Mouse (Mus musculus) hindbrain, embryonic 13.5 days (tissue): ENCODE results near the gene Fam20b. TPM values are rescaled to one million over a fixed set of nuclear protein-coding genes. Genes with fewer than 3 reads are reported as not detected.
"Not testable (repeated sequence)": the region's sequence is repeated elsewhere in the genome, so short reads cannot be mapped to it uniquely, and the experiment has no call there.

ENCODE experiments used
- ATAC-seq: fragments of 200-750 bp; cut with Nextera tagmentation; 2 replicates; pipeline ENCODE4 v1.8.0; 2017; ENCODE audit warnings: moderate TSS enrichment; ENCODE audit not compliant: low FRiP score
- H3K27ac ChIP-seq: fragments of 300-500 bp; sonication (generic); 2 replicates; pipeline ENCODE4 v1.5.1; 2015; ENCODE audit warnings: inconsistent platforms, mild to moderate bottlenecking, moderate library complexity
- H3K27me3 ChIP-seq: fragments of 300-500 bp; sonication (generic); 2 replicates; pipeline ENCODE4 v1.6.1; 2015; ENCODE audit warnings: mild to moderate bottlenecking, inconsistent platforms
- H3K36me3 ChIP-seq: fragments of 300-500 bp; sonication (generic); 2 replicates; pipeline ENCODE4 v1.6.1; 2015; ENCODE audit warnings: mild to moderate bottlenecking, inconsistent platforms
- H3K4me1 ChIP-seq: fragments of 300-500 bp; sonication (generic); replicated peaks from 2 replicates; pipeline ENCODE4 v1.6.1; 2015; ENCODE audit warnings: inconsistent platforms
- H3K4me2 ChIP-seq: fragments of 300-500 bp; sonication (generic); 2 replicates; pipeline ENCODE4 v1.6.1; 2015; ENCODE audit warnings: inconsistent platforms, mild to moderate bottlenecking, moderate library complexity
- H3K4me3 ChIP-seq: fragments of 300-500 bp; sonication (generic); 2 replicates; pipeline ENCODE4 v1.5.1; 2015; ENCODE audit warnings: mild to moderate bottlenecking, inconsistent platforms
- H3K9ac ChIP-seq: fragments of 300-500 bp; sonication (generic); 2 replicates; pipeline ENCODE4 v1.6.1; 2015; ENCODE audit warnings: mild to moderate bottlenecking, inconsistent platforms
- H3K9me3 ChIP-seq: fragments of 300-500 bp; sonication (generic); 2 replicates; pipeline ENCODE4 v1.6.1; 2016; ENCODE audit warnings: inconsistent platforms
- WGBS: fragments of 180-500 bp; shearing (Covaris S2); methylation state at CpG from one replicate; pipeline ENCODE4 v1.1.7; 2015; 5-methylcytosine and 5-hydroxymethylcytosine counted together
- polyA plus RNA-seq: library from polyadenylated mRNA; unstranded; fragments of >200 nt; fragmentation: Nextera tagmentation; extraction: Ambion mirVana; gene quantifications from 2 replicates; pipeline ENCODE4 v1.2.1, GENCODE M21; 2015

The Fam20b gene
- polyA plus RNA-seq, 1 experiment from 2014 or later = 27.9 TPM

DNA sequence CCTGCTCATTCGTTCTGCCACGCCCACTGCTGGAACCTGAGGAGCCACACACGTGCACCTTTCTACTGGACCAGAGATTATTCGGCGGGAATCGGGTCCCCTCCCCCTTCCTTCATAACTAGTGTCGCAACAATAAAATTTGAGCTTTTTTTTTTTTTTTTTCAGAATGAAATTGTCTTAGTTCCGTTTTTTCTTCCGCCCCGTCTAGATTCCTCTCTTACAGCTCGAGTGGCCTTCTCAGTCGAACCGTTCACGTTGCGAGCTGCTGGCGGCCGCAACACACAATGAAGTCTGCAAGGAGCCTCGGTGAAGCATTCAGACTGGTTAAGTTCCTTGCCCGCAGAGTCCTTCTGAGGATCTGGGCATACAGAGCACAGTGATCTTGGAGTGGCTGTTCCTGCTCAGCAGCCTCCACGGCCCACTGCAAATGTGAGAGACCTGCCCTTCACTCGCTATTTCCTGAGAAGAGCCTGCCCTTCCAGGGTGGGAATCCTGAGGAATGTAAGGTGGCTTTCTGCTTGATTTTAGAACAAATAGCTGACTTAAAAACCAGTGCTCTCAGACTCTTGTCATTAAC, 58.1 kb downstream of the Fam20b start:
- ATAC-seq, H3K9me3 ChIP-seq, H3K4me1 ChIP-seq, H3K36me3 ChIP-seq, H3K9ac ChIP-seq, H3K4me3 ChIP-seq, H3K27ac ChIP-seq, H3K4me2 ChIP-seq, H3K27me3 ChIP-seq: not testable (repeated sequence)
- WGBS = 79% methylated on average over 21 of the region's 21 CpGs

DNA sequence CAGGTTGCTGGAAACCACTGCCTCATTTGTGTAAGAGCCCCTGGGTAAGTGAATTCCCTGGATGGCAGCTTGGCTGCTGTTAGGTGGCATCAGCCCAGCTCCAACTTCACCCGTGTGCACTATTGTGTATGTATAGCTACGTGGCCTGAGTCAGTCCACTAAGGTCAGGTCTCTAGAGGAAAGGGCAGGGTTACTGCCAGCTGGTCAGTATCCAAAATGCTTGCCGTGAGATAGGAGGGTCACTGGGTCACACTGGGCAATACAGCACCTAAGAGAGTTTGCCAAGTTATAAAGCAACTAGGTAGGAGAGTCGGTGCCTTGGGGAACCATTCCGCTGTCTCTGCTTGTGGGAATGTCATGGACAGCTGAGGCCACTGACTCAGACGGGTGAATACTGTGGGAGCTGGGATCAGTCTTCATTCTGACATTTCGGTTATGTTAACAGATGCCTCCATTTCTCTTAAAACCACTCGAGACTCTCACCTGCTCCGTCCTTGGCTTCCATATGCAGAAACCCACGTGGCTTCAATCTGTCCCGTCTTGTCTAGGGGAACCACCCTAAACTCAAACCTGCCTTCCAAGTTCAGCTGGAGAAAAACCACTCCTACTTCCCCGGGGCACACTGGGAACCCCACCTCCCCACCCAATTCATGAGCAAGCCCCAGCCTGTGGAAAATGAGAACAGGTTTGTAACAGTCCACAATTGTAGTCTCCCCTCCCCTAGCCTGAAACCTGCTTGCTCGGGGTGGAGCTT, 58.8 kb downstream of the Fam20b start:
- no peaks in the 10 kb centered on the region for H3K27me3 ChIP-seq
- H3K9me3 ChIP-seq = no peaks in the 10 kb centered on the region
- peaks cover 8% of the 10 kb centered on the region; the same call in 1 of the 2 replicates for H3K36me3 ChIP-seq
- H3K4me3 ChIP-seq = no peak overlapping the region
- H3K9ac ChIP-seq = no peak overlapping the region
- H3K4me1 ChIP-seq = no peaks in the 10 kb centered on the region
- H3K4me2 ChIP-seq = no peak overlapping the region
- no peak overlapping the region for H3K27ac ChIP-seq
- ATAC-seq = no peak
- WGBS = 88% methylated on average over 13 of the region's 13 CpGs

DNA sequence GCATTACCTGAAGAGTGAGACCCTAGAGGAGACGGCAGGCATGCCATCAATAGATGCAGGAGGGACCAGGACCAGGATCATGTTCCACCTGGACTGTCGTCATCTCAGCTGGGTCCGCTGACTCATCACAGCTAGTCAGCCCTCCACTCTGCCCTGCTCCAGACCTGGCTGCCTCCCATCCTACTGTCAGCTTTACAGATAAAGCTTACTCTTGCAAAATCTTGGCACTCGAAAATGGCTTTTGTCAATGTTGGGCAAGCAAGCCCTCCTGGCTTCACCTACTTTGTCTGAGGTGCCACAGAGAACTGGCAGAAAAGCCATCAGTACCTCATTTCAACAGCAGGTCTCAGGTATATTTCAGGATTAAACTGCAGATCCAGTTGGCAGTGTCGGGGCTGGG, 60.2 kb downstream of the Fam20b start:
- 88% methylated on average over 5 of the region's 5 CpGs for WGBS

DNA sequence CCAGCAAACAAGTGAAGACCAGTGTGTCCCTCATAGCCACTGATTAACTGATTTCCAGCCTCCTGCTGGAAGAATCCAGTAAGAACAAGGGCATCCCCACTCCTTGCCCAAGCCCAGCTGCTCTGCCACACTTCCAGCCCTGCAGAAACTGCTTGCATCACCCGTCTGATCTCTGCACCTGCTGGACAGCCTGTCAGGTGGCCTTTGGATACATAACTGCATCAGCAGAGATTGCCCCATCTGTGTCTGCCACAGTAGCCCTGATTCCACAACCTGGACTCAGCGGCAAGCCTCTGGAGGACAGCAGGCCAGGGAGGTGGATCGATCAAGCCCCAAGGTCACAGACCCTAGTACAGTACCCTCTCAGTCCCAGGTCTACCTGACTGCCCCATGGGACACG, 61.4 kb downstream of the Fam20b start:
- Histone ChIP-seq H3K36me3 (peaks cover 8% of the 10 kb centered on the region; the same call in 1 of the 2 replicates), H3K9ac (no peak overlapping the region), H3K27ac (no peak overlapping the region), H3K4me3 (no peak overlapping the region), H3K4me2 (no peak overlapping the region), H3K9me3 (no peaks in the 10 kb centered on the region), H3K4me1 (no peaks in the 10 kb centered on the region), H3K27me3 (no peaks in the 10 kb centered on the region)
- ATAC-seq = no peak
- 88% methylated on average over 4 of the region's 4 CpGs for WGBS

More for the DNA sequence above, 60.2 kb downstream of the Fam20b start:
- Histone ChIP-seq H3K9me3 (no peaks in the 10 kb centered on the region), H3K4me1 (no peaks in the 10 kb centered on the region), H3K27ac (no peak overlapping the region), H3K4me3 (no peak overlapping the region), H3K36me3 (peaks cover 8% of the 10 kb centered on the region; the same call in 1 of the 2 replicates), H3K27me3 (no peaks in the 10 kb centered on the region), H3K9ac (no peak overlapping the region), H3K4me2 (no peak overlapping the region)
- no peak for ATAC-seq

DNA sequence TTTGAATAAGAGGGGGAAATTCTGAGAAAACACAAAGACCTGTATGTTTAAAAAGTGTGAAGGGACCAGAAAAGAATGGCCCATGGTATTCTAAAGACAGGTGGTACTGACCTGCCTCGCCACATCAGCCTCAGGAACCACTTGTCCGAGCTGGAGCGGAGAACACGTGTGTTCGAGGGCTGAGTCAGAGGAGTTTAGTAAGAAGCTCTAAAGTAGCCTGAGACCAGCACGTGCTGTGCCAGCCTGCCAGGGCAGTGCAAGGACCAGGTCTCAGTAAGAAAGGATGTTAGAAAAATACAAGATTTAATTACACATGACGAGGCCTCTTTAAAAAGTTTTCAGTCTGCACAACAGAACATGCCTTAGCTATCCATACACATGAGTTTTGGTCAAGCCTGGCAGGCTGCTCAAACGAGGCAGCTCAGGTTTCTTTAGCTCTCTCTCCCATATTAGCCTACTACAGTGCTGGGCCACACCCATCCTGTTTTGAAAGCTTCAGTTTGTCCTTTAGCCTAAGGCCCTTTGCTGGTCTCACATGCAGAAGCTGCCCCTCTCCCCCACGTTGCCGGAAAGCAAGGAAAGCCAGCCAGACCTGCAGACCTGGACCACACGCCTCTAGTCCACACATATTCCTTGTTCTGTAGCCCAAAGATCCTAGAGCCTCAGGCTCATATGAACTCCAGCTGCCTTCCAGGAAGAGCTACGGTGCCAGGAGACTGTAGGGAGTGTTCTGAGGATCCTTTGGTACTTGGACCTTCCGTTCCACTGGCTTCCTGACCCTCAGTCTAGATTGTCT, 64.0 kb downstream of the Fam20b start:
- WGBS = 81% methylated on average over 13 of the region's 13 CpGs
- ATAC-seq = no peak
- no peaks in the 10 kb centered on the region for H3K4me1 ChIP-seq

DNA sequence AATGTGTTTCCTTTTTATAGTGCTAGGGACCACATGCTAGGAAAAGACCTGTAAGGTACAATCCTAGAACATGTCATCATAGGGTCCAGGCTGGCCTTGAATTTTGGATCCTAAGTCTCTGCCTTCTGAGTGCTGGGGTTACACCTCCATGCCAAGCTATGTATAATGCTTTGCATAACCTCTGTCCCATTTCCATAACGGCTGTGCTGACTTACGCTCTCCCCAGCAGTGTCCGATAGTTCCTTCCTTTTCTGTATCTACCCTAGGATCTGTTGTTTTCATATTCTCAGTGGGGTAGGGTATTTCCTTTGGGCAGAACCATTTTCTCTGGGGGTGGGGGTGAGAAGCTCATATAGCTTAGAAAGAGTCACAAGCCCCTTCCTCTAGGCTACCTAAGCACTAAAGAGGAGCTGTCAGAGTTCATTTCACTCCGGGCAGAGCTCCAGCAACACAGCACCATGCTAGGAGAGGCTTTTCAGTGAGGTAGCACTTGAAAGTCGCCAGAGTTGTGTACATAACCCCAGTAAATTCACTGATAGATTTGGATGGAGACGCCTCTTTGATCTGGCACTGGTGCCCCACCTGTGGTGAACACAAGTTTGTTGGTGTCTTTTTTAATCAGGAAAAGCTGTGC, 66.6 kb downstream of the Fam20b start:
- Histone ChIP-seq H3K9ac (no peak overlapping the region), H3K36me3 (peaks cover 12% of the 10 kb centered on the region), H3K4me3 (no peak overlapping the region), H3K27me3 (no peaks in the 10 kb centered on the region), H3K4me2 (no peak overlapping the region), H3K27ac (no peak overlapping the region), H3K4me1 (no peaks in the 10 kb centered on the region), H3K9me3 (no peaks in the 10 kb centered on the region)
- 70% methylated on average over 6 of the region's 6 CpGs for WGBS
- no peak for ATAC-seq

More for the DNA sequence above, 64.0 kb downstream of the Fam20b start:
- peaks cover 3% of the 10 kb centered on the region for H3K36me3 ChIP-seq
- no peak overlapping the region for H3K9ac ChIP-seq
- H3K4me2 ChIP-seq = no peak overlapping the region
- no peaks in the 10 kb centered on the region for H3K27me3 ChIP-seq
- no peak overlapping the region for H3K4me3 ChIP-seq
- H3K9me3 ChIP-seq = no peaks in the 10 kb centered on the region
- H3K27ac ChIP-seq = no peak overlapping the region

DNA sequence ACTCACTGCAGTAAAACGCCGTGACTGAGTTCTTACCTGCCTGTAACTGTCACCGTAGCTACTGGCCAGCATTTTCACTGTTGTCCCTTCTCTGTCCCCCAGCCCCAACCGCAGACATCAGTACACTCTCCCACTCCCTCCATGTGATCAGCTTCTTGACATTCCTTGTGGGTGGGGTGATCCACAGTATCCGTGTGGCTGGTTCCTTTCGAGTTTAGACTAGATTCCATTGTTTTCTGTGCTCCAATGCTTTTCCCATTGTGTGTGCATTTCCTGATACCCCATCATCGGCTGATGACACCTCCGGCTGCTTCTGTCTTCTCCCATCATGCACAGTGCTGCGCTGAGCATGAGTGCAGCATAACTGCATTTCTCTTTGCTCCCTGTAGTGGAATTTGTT, 68.3 kb downstream of the Fam20b start:
- H3K27ac ChIP-seq = no peak overlapping the region; the same call in 1 of the 2 replicates
- H3K4me2 ChIP-seq = no peak overlapping the region
- WGBS = 80% methylated on average over 9 of the region's 9 CpGs
- no peak overlapping the region for H3K9ac ChIP-seq
- no peaks in the 10 kb centered on the region for H3K27me3 ChIP-seq
- no peak overlapping the region for H3K4me3 ChIP-seq
- H3K9me3 ChIP-seq = no peaks in the 10 kb centered on the region
- peaks cover 6% of the 10 kb centered on the region for H3K4me1 ChIP-seq
- ATAC-seq = no peak
- H3K36me3 ChIP-seq = peaks cover 12% of the 10 kb centered on the region

DNA sequence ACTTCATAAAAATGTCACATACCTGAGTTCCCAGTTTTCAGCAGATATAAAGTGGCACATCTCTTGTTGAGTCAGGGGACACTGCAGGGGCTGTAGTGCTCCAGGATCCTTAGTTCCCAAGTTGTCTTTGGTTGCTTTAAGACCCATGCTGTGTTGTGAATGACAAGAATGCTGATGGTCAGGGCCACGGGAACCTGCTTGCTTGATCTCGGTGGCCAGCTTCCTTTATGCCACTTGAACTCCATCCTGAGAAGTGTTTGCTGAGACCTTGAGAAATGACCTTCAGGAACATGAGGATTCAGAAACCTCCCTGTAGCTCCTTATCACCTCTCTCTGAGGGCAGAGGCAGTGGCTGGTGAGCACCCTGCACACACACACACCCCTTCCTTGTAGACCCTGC, 70.2 kb downstream of the Fam20b start:
- Histone ChIP-seq H3K4me2 (no peak overlapping the region), H3K36me3 (peaks cover 12% of the 10 kb centered on the region), H3K27ac (no peak overlapping the region), H3K4me1 (peaks cover 25% of the 10 kb centered on the region), H3K4me3 (no peak overlapping the region), H3K9ac (no peak overlapping the region), H3K27me3 (no peaks in the 10 kb centered on the region), H3K9me3 (no peaks in the 10 kb centered on the region)
- no peak for ATAC-seq
- 35% methylated on average over 2 of the region's 2 CpGs for WGBS

DNA sequence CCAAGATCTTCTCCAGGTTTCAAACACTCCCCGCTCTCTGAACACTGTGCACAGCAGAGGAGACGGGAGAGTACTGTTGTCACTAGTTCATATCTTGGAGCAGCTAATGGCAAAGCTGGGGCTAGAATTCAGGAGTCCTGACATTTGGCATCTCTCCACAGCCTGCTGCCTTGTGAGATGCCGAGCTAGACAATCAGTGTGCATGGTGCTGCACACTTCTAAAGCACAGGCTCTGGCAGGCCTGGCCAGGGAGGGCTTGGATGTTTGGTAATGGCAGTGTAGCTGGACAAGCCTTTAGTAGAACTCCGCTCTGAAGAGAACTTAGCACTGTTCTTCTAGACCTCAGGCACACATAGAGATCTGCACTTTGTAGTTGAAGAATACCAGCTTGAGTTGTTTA, 72.9 kb downstream of the Fam20b start:
- Histone ChIP-seq H3K9ac (no peak overlapping the region), H3K9me3 (no peaks in the 10 kb centered on the region), H3K27me3 (no peaks in the 10 kb centered on the region), H3K27ac (no peak overlapping the region), H3K4me3 (no peak overlapping the region), H3K36me3 (peaks cover 34% of the 10 kb centered on the region), H3K4me2 (no peak overlapping the region), H3K4me1 (peaks cover 30% of the 10 kb centered on the region)
- ATAC-seq = no peak
- WGBS = 85% methylated on average over 4 of the region's 4 CpGs

DNA sequence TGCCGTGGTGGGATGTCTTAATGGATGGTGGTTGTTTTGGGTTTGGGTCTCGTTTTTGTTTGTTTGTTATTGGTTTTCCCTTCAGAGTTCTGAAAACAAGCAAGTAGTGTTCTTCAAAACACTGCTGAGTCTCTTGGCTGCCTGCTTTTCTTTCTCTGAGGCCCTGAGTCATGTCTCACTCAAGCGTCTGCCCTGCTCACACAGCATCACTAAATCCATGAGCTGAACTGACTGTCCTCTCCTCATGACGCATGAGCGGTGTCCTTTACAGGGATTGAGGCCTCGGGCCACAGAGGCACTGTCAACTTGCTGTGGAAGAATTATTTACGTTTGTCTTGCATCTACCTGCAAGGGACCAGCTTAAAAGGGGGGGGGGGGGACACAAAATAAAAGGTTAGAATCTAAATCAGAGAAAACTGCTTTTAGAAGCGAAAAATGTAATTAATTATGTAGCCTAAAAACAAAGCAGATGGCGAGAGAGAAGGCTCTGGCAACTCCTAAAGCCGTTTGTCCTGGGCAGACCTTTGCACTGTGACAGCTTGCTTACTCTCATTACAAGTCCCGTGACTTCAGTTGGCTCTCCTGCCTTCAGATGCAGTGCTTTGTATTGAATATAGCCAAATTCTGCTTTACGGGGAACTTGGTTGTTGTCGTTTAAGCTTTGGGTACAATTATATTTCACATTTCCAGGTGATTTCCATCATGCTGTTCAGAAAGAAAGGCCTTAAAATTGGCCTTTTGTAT, 73.9 kb downstream of the Fam20b start:
- 67% methylated on average over 13 of the region's 13 CpGs for WGBS
- Histone ChIP-seq H3K4me2 (no peak overlapping the region), H3K9me3 (no peaks in the 10 kb centered on the region), H3K27me3 (no peaks in the 10 kb centered on the region), H3K4me3 (no peak overlapping the region), H3K27ac (peak overlapping the region; percentile 40; the same call in 1 of the 2 replicates), H3K36me3 (peaks cover 39% of the 10 kb centered on the region), H3K4me1 (peaks cover 30% of the 10 kb centered on the region), H3K9ac (no peak overlapping the region)
- ATAC-seq = no peak

DNA sequence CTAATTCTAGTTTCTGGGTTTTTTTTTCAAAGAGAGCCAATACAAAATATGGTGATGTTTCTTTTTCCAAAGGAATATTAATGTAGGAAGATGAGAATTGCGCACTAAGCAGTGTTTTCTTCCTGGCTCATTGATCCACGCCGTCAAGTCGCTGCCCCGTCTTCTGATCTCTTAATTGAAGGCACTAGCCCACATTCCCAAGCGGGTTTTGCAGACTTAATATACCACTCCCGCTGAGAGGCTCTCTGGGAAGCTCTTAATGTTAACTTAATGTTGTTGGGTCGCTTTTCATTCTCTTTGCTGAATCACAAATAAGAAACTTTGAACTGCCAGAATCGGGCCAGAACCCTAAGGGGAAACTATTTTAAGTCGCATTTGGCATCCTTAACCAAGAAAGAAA, 74.8 kb downstream of the Fam20b start:
- 54% methylated on average over 10 of the region's 10 CpGs for WGBS
- no peak for ATAC-seq
- H3K36me3 ChIP-seq = peaks cover 41% of the 10 kb centered on the region
- H3K4me1 ChIP-seq = peaks cover 30% of the 10 kb centered on the region
- H3K27me3 ChIP-seq = no peaks in the 10 kb centered on the region
- no peak overlapping the region for H3K9ac ChIP-seq
- H3K27ac ChIP-seq = peak overlapping the region; percentile 40; the same call in 1 of the 2 replicates
- no peak overlapping the region for H3K4me2 ChIP-seq
- no peak overlapping the region for H3K4me3 ChIP-seq
- H3K9me3 ChIP-seq = no peaks in the 10 kb centered on the region
